Comparison of ENCODE assay signal across 9 mouse cellular contexts in the genomic region with DNA sequence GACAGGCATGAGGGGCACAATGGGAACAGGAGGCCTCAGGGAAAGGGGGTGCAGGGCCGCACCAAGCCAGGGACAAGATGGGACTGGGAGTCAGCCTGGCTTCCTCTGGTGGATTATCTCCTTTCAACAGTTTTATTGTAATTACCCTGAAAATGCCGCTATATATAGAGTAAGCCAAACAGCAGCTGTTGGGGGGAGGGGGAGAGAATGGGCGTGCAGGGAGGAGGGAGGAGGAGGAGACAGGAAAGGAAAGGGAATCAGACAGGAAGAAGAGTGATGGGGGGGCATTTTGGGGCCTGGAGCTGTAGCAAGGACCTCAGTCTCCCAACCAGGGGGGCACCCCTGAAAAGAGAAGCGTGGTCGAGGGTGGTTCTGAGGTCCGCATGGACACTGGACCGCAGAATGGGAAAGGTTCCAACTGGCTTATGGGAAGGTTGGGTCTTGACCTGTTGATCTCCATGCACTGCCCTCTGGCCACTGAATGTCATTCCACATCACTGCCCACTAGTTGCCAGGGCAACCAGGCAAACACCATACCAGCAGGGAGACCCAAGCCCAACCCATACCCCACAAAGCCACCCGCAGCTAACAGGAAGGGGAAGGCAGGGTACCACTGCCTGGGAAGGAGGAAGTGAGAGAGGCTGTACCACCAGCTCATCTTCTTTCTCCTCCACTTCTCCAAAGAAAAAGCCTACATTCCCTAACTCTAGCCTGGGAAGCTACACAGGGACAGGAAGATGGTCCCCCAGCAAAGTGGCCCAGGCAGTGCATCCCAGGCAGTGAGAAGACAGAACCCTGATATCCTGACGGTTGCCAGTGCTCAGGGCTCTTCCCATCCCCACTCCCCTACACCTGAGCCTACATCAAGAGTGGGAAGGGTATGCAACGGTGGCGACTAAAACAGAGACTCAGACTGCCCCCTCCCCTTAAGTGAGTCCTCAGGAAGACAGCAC. TPM values are rescaled to one million over a fixed set of nuclear protein-coding genes. Genes with fewer than 3 reads are reported as not detected.
DNase-seq lines count a peak whose midpoint lies in the region; ATAC-seq and TF ChIP-seq lines count a peak whose summit lies in the region.
"Had no signal": no experiment of that assay in that cellular context is flagged by ENCODE, and none has a peak within 500 bp of the region (broad histone marks: within the 10 kb centered on the region; RNA-seq: fewer than 3 reads in every experiment).

No protein-coding gene starts in this region.

- H3K36me3 ChIP-seq in heart, embryonic 16.5 days (ENCODE audit: control insufficient read depth, insufficient read depth), result peaks cover 18% of the 10 kb centered on the region
- peaks cover 32% of the 10 kb centered on the region for H3K36me3 ChIP-seq in liver, embryonic 12.5 days

- H3K9me3 ChIP-seq in heart, embryonic 16.5 days (replicated peaks; ENCODE audit: control insufficient read depth, low read length), result no peaks in the 10 kb centered on the region
- no peaks in the 10 kb centered on the region for H3K9me3 ChIP-seq in liver, embryonic 12.5 days (replicated peaks)

- H3K4me2 ChIP-seq in heart, embryonic 16.5 days (ENCODE audit: low read depth, low read length), result peak overlapping the region; percentile 39; the same call in 1 of the 2 replicates
- peak overlapping the region; percentile 18; the same call in 1 of the 2 replicates for H3K4me2 ChIP-seq in liver, embryonic 12.5 days

- peak overlapping the region; percentile 58 for H3K27ac ChIP-seq in heart, embryonic 16.5 days (ENCODE audit: low read length)
- peak overlapping the region; percentile 38 for H3K27ac ChIP-seq in liver, embryonic 12.5 days

- H3K4me3 ChIP-seq in heart, embryonic 16.5 days (ENCODE audit: low read length), result no peak overlapping the region
- no peak overlapping the region for H3K4me3 ChIP-seq in liver, embryonic 12.5 days
- H3K4me3 ChIP-seq: erythroblast, embryonic 14.5 days had no signal

- no peak for ATAC-seq in heart, embryonic 16.5 days (replicated peaks; ENCODE audit: extremely low read depth, insufficient read depth, low FRiP score)
- no peak for ATAC-seq in liver, embryonic 12.5 days

- TF ChIP-seq POLR2A in brain, embryonic 14.5 days (IDR thresholded peaks at IDR 0.05; ENCODE audit: borderline replicate concordance, extremely low read depth, insufficient read depth, insufficient read length, poor library complexity, severe bottlenecking), result no peak

- peaks cover 74% of the 10 kb centered on the region for H3K4me1 ChIP-seq in heart, embryonic 16.5 days (ENCODE audit: control insufficient read depth, insufficient read depth, low read length)
- peaks cover 51% of the 10 kb centered on the region for H3K4me1 ChIP-seq in liver, embryonic 12.5 days

- H3K27me3 ChIP-seq in heart, embryonic 16.5 days (ENCODE audit: control insufficient read depth, insufficient read depth, low read length), result no peaks in the 10 kb centered on the region
- H3K27me3 ChIP-seq in liver, embryonic 12.5 days (replicated peaks), result no peaks in the 10 kb centered on the region

- no peak for TF ChIP-seq CTCF in brain, embryonic 14.5 days (IDR thresholded peaks at IDR 0.05; ENCODE audit: borderline replicate concordance, extremely low read depth, insufficient read depth, insufficient read length)

- intact Hi-C loops in gastrocnemius, postnatal 14 days (cut with DNase I; ENCODE audit: low total_unique reads), result loop anchor here (10.0 kb wide), 1 partner anchor 57 kb away; the partner anchor contains the start of gene Asb16

- H3K9ac ChIP-seq in heart, embryonic 16.5 days (ENCODE audit: low read length), result peak overlapping the region; percentile 45
- no peak overlapping the region for H3K9ac ChIP-seq in liver, embryonic 12.5 days

- peak; percentile 24 for DNase-seq in gastrocnemius, postnatal 10 days
- no peak for DNase-seq in gastrocnemius, postnatal 14 days
- peak; percentile 81 for DNase-seq in brain, embryonic 14.5 days (ENCODE audit: low read depth)
- peak; percentile 54 for DNase-seq in retina, embryonic 14.5 days (ENCODE audit: low spot score)
- DNase-seq in ovary, postnatal 10 days (ENCODE audit: low spot score), result no peak
- no peak for DNase-seq in gastrocnemius, adult 18-20 months (ENCODE audit: low spot score)

- WGBS in heart, embryonic 16.5 days, result 45% methylated on average over 11 of the region's 11 CpGs
- WGBS in liver, embryonic 12.5 days (ENCODE audit: insufficient replicate concordance), result 43% methylated on average over 11 of the region's 11 CpGs

RNA-seq across cellular contexts. Expression of gene G6pc3, which starts 18.7 kb away (rescaled TPM):
- total RNA-seq in gastrocnemius, postnatal 10 days (2021), result 10 to 100 TPM; 32.2 to 34.6 TPM
- total RNA-seq in gastrocnemius, postnatal 14 days (2021), result 10 to 100 TPM; 36.1 to 36.2 TPM
- 56.9 and 67.0 TPM in 2 replicates for polyA plus RNA-seq in brain, embryonic 14.5 days (2012; rRNA removed)
- 24.4 and 25.0 TPM in 2 replicates for polyA plus RNA-seq in heart, embryonic 16.5 days (2015; fragmentation: Nextera tagmentation; extraction: Ambion mirVana)
- polyA plus RNA-seq in liver, embryonic 12.5 days (2016; fragmentation: Nextera tagmentation; extraction: Ambion mirVana), result 18.0 and 19.7 TPM in 2 replicates
- 10 to 100 TPM; 60.4 to 61.1 TPM for total RNA-seq in gastrocnemius, adult 18-20 months (2021)

RNA-seq across cellular contexts. Expression of gene Hdac5, which starts 21.9 kb away (rescaled TPM):
- total RNA-seq in gastrocnemius, postnatal 10 days (2021), result 10 to 100 TPM; 68.5 to 86.9 TPM
- 10 to 100 TPM; 59.5 to 65.6 TPM for total RNA-seq in gastrocnemius, postnatal 14 days (2021)
- polyA plus RNA-seq in brain, embryonic 14.5 days (2012; rRNA removed), result 147 and 153 TPM in 2 replicates
- polyA plus RNA-seq in heart, embryonic 16.5 days (2015; fragmentation: Nextera tagmentation; extraction: Ambion mirVana), result 86.7 and 96.4 TPM in 2 replicates
- polyA plus RNA-seq in liver, embryonic 12.5 days (2016; fragmentation: Nextera tagmentation; extraction: Ambion mirVana), result 21.7 and 23.1 TPM in 2 replicates
- 100 to 1,000 TPM in 1 of 2 experiments, 10 to 100 TPM in 1; 73.6 to 104 TPM for total RNA-seq in gastrocnemius, adult 18-20 months (2021)

RNA-seq across cellular contexts. Expression of gene Lsm12, which starts 23.0 kb away (rescaled TPM):
- 10 to 100 TPM; 83.1 to 84.4 TPM for total RNA-seq in gastrocnemius, postnatal 10 days (2021)
- total RNA-seq in gastrocnemius, postnatal 14 days (2021), result 10 to 100 TPM; 69.9 to 76.0 TPM
- 36.5 and 47.6 TPM in 2 replicates for polyA plus RNA-seq in brain, embryonic 14.5 days (2012; rRNA removed)
- 60.5 and 77.2 TPM in 2 replicates for polyA plus RNA-seq in heart, embryonic 16.5 days (2015; fragmentation: Nextera tagmentation; extraction: Ambion mirVana)
- 84.3 and 85.8 TPM in 2 replicates for polyA plus RNA-seq in liver, embryonic 12.5 days (2016; fragmentation: Nextera tagmentation; extraction: Ambion mirVana)
- total RNA-seq in gastrocnemius, adult 18-20 months (2021), result 100 to 1,000 TPM; 102 to 105 TPM

RNA-seq across cellular contexts. Expression of gene BC030867, which starts 40.6 kb away (rescaled TPM):
- 1 to 10 TPM in 1 of 2 experiments, under 1 TPM in 1; 0.99 to 1.2 TPM for total RNA-seq in gastrocnemius, postnatal 10 days (2021)
- total RNA-seq in gastrocnemius, postnatal 14 days (2021), result under 1 TPM; 0.11 to 0.47 TPM
- polyA plus RNA-seq in brain, embryonic 14.5 days (2012; rRNA removed), result 5.0 and 8.2 TPM in 2 replicates
- polyA plus RNA-seq in heart, embryonic 16.5 days (2015; fragmentation: Nextera tagmentation; extraction: Ambion mirVana), result 11.8 and 12.3 TPM in 2 replicates
- 19.5 and 19.7 TPM in 2 replicates for polyA plus RNA-seq in liver, embryonic 12.5 days (2016; fragmentation: Nextera tagmentation; extraction: Ambion mirVana)
- not detected for total RNA-seq in gastrocnemius, adult 18-20 months (2021)

RNA-seq across cellular contexts. Expression of gene Tmem101, which starts 51.9 kb away (rescaled TPM):
- 10 to 100 TPM; 13.7 to 15.9 TPM for total RNA-seq in gastrocnemius, postnatal 10 days (2021)
- total RNA-seq in gastrocnemius, postnatal 14 days (2021), result 10 to 100 TPM; 15.1 to 16.5 TPM
- 36.3 and 38.6 TPM in 2 replicates for polyA plus RNA-seq in brain, embryonic 14.5 days (2012; rRNA removed)
- 33.9 and 35.3 TPM in 2 replicates for polyA plus RNA-seq in heart, embryonic 16.5 days (2015; fragmentation: Nextera tagmentation; extraction: Ambion mirVana)
- polyA plus RNA-seq in liver, embryonic 12.5 days (2016; fragmentation: Nextera tagmentation; extraction: Ambion mirVana), result 16.3 TPM in 2 replicates
- total RNA-seq in gastrocnemius, adult 18-20 months (2021), result 1 to 10 TPM; 9.3 to 9.8 TPM

Comparison
In these comparisons a context has a peak if more than half of its experiments do, and no peak if none do; other contexts are left out.
1. DNase-seq: peak in gastrocnemius, postnatal 10 days (single experiment), brain, embryonic 14.5 days (single experiment) and retina, embryonic 14.5 days (single experiment); none in gastrocnemius, postnatal 14 days (single experiment), ovary, postnatal 10 days (single experiment) and gastrocnemius, adult 18-20 months (single experiment).